Mouse (Mus musculus) kidney, postnatal 14 days (tissue): ENCODE measurements at regions not wholly inside any gene's neighbourhood (a gene's known extent, or its start where the extent isn't known, plus 50 kb on each side); places are given as distances from the start of the nearest gene placed in this dataset.

Experiments
- DNase-seq: peaks from one replicate; pipeline ENCODE4 v3.0.0; 2022; ENCODE audit warnings: mixed read lengths

- DNase-seq = no peak
These were observed 665.3 kb downstream of the Adgrl2 start for GRCm38 (mm10) chr3:148324911-148325621.

- no peak for DNase-seq
These were observed 668.5 kb downstream of the Adgrl2 start for GRCm38 (mm10) chr3:148321894-148322293.

GRCm38 (mm10) chr3:148316198-148316597 lies 674.2 kb downstream of the Adgrl2 start:
- DNase-seq = no peak

GRCm38 (mm10) chr3:148315286-148315685 lies 675.1 kb downstream of the Adgrl2 start:
- DNase-seq = no peak

GRCm38 (mm10) chr3:148295515-148295914 lies 694.8 kb downstream of the Adgrl2 start:
- DNase-seq = no peak

- DNase-seq = no peak
These were observed 711.4 kb downstream of the Adgrl2 start for GRCm38 (mm10) chr3:148278978-148279377.

GRCm38 (mm10) chr3:148272159-148272848 lies 718.1 kb downstream of the Adgrl2 start:
- DNase-seq = no peak

GRCm38 (mm10) chr3:148268812-148269211 lies 721.5 kb downstream of the Adgrl2 start:
- DNase-seq = no peak

- no peak for DNase-seq
These were observed 731.1 kb downstream of the Adgrl2 start for GRCm38 (mm10) chr3:148259211-148259610.

GRCm38 (mm10) chr3:148248617-148249016 lies 741.7 kb downstream of the Adgrl2 start:
- peak; percentile 6 for DNase-seq

GRCm38 (mm10) chr3:148246786-148247185 lies 743.6 kb downstream of the Adgrl2 start:
- DNase-seq = no peak

- no peak for DNase-seq
These were observed 752.3 kb downstream of the Adgrl2 start for GRCm38 (mm10) chr3:148238093-148238492.

GRCm38 (mm10) chr3:148237555-148237954 lies 752.8 kb downstream of the Adgrl2 start:
- no peak for DNase-seq

- no peak for DNase-seq
These were observed 756.7 kb downstream of the Adgrl2 start for GRCm38 (mm10) chr3:148233616-148234015.

- DNase-seq = no peak
These were observed 761.2 kb downstream of the Adgrl2 start for GRCm38 (mm10) chr3:148229192-148229591.

GRCm38 (mm10) chr3:148228002-148228707 lies 762.2 kb downstream of the Adgrl2 start:
- DNase-seq = no peak

- DNase-seq = no peak
These were observed 769.5 kb downstream of the Adgrl2 start for GRCm38 (mm10) chr3:148220826-148221225.

- no peak for DNase-seq
These were observed 770.2 kb downstream of the Adgrl2 start for GRCm38 (mm10) chr3:148220024-148220590.

- DNase-seq = peak; percentile 1
These were observed 788.2 kb downstream of the Adgrl2 start for GRCm38 (mm10) chr3:148202148-148202547.

- no peak for DNase-seq
These were observed 803.7 kb downstream of the Adgrl2 start for GRCm38 (mm10) chr3:148186704-148187103.

- DNase-seq = no peak
These were observed 822.8 kb downstream of the Adgrl2 start for GRCm38 (mm10) chr3:148167556-148167955.

GRCm38 (mm10) chr3:148159059-148159458 lies 831.3 kb downstream of the Adgrl2 start:
- DNase-seq = no peak

- DNase-seq = no peak
These were observed 831.8 kb downstream of the Adgrl2 start for GRCm38 (mm10) chr3:148158533-148158932.
